Mouse (Mus musculus) hindbrain, embryonic 15.5 days (tissue): ENCODE data around the gene Atp2a1. TPM values are rescaled to one million over a fixed set of nuclear protein-coding genes. Genes with fewer than 3 reads are reported as not detected.

Experiments
- polyA plus RNA-seq: library from polyadenylated mRNA; unstranded; fragments of >200 nt; fragmentation: Nextera tagmentation; extraction: Ambion mirVana; gene quantifications from 2 replicates; pipeline ENCODE4 v1.2.1, GENCODE M21; 2015

The Atp2a1 gene
- polyA plus RNA-seq, 1 experiment from 2014 or later = 0.71 TPM

Other genes starting within 250 kb of the Atp2a1 start
- 250 and 292 TPM in 2 replicates for gene Sbk1, start 190.5 kb downstream of the Atp2a1 start, polyA plus RNA-seq
- gene Lat, start 93.5 kb downstream of the Atp2a1 start, polyA plus RNA-seq = 1.2 and 1.3 TPM in 2 replicates
- 82.7 and 90.9 TPM in 2 replicates for gene Spns1, start 85.7 kb downstream of the Atp2a1 start, polyA plus RNA-seq
- 2.7 and 3.5 TPM in 2 replicates for gene Nfatc2ip, start 66.4 kb downstream of the Atp2a1 start, polyA plus RNA-seq
- 0.06 and 0.08 TPM in 2 replicates for gene Cd19, start 48.2 kb downstream of the Atp2a1 start, polyA plus RNA-seq
- 22.8 and 24.2 TPM in 2 replicates for gene Rabep2, start 34.3 kb downstream of the Atp2a1 start, polyA plus RNA-seq
- gene Sh2b1, start 12.3 kb upstream of the Atp2a1 start, polyA plus RNA-seq = 70.9 and 77.1 TPM in 2 replicates
- 126 and 130 TPM in 2 replicates for gene Tufm, start 24.3 kb upstream of the Atp2a1 start, polyA plus RNA-seq
- gene Atxn2l, start 40.3 kb upstream of the Atp2a1 start, polyA plus RNA-seq = 68.6 and 75.7 TPM in 2 replicates
- gene Eif3c, start 103.3 kb upstream of the Atp2a1 start, polyA plus RNA-seq = 176 and 179 TPM in 2 replicates
- 0.46 and 0.52 TPM in 2 replicates for gene Apobr, start 121.8 kb upstream of the Atp2a1 start, polyA plus RNA-seq
- 33.4 and 37.2 TPM in 2 replicates for gene Cln3, start 122.7 kb upstream of the Atp2a1 start, polyA plus RNA-seq
- not detected in 2 replicates for gene Il27, start 131.8 kb upstream of the Atp2a1 start, polyA plus RNA-seq
- 11.7 and 14.9 TPM in 2 replicates for gene Nupr1, start 167.8 kb upstream of the Atp2a1 start, polyA plus RNA-seq
- 58.7 and 61.0 TPM in 2 replicates for gene Sgf29, start 186.2 kb upstream of the Atp2a1 start, polyA plus RNA-seq
- gene Sult1a1, start 213.3 kb upstream of the Atp2a1 start, polyA plus RNA-seq = 7.3 and 10.5 TPM in 2 replicates
- gene Bola2, start 232.3 kb upstream of the Atp2a1 start, polyA plus RNA-seq = 139 and 143 TPM in 2 replicates
- 16.2 and 16.7 TPM in 2 replicates for gene Slx1b, start 232.7 kb upstream of the Atp2a1 start, polyA plus RNA-seq
- gene Coro1a, start 244.7 kb upstream of the Atp2a1 start, polyA plus RNA-seq = 104 and 108 TPM in 2 replicates